In the genomic region with DNA sequence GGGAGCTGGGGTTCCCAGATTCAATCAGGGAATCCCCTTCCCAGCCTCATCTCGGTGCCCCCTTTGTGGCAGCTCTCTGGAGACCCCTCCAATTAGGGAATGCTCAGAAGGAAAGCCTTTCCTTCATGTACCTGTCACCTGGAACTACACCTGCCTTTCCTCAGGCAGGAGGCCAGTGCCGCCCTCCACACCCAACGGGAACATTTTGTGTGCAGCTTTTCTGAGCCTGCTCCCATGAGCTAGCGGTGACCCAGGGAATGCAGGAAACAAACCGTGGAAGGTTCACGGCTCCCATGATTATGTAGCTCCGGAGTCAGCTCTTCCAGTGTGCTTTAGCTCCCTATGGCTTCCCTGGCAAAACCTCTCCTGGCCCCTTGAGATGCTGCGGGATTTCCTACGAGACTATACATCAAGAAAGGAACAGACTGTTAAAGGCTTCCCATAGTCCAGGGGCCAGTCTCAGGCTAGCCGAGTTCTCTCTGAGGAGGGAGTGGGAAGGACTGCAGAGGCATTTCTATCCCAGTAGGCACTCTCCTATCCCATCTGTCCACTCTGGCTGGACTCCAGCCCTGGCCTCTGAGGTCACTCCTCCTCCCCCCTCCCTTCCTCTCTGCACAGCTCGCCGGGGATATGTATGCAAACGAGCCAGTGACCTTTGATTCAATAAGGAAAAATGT, we compare ENCODE assay signal across 7 mouse cellular contexts. TPM values are rescaled to one million over a fixed set of nuclear protein-coding genes. Genes with fewer than 3 reads are reported as not detected.
DNase-seq lines count a peak whose midpoint lies in the region; ATAC-seq and TF ChIP-seq lines count a peak whose summit lies in the region.

No protein-coding gene starts in this region.

- peak overlapping the region; percentile 47 for H3K4me2 ChIP-seq in heart, embryonic 14.5 days (ENCODE audit: low read length)
- no peak overlapping the region for H3K4me2 ChIP-seq in stomach, postnatal 0 days (replicated peaks; ENCODE audit: low read depth)
- H3K4me2 ChIP-seq in forebrain, embryonic 14.5 days (ENCODE audit: low read length), result no peak overlapping the region
- H3K4me2 ChIP-seq in midbrain, embryonic 14.5 days (ENCODE audit: low read length), result no peak overlapping the region

- peaks cover 28% of the 10 kb centered on the region for H3K36me3 ChIP-seq in heart, embryonic 14.5 days (ENCODE audit: control insufficient read depth, insufficient read depth, low read length)
- 0 out of 2 replicates have a peak, but pooled peaks cover 3% of the 10 kb centered on the region for H3K36me3 ChIP-seq in stomach, postnatal 0 days (ENCODE audit: control insufficient read depth, insufficient read depth, low read length)
- H3K36me3 ChIP-seq in forebrain, embryonic 14.5 days (ENCODE audit: control insufficient read depth, insufficient read depth, low read length), result no peaks in the 10 kb centered on the region
- H3K36me3 ChIP-seq in midbrain, embryonic 14.5 days (ENCODE audit: control insufficient read depth, insufficient read depth, low read length), result no peaks in the 10 kb centered on the region

- ATAC-seq in heart, embryonic 14.5 days (ENCODE audit: insufficient number of reproducible peaks, insufficient read depth, low FRiP score, low read depth), result 0 out of 2 replicates have a peak, but pooled peaks have one; percentile 16
- ATAC-seq in stomach, postnatal 0 days (ENCODE audit: low FRiP score, low TSS enrichment), result peak; percentile 40
- ATAC-seq in forebrain, embryonic 14.5 days, result no peak
- no peak for ATAC-seq in midbrain, embryonic 14.5 days (ENCODE audit: low FRiP score, low TSS enrichment)

- no peaks in the 10 kb centered on the region for H3K27me3 ChIP-seq in heart, embryonic 14.5 days (ENCODE audit: control insufficient read depth, insufficient read depth, low read length)
- no peaks in the 10 kb centered on the region for H3K27me3 ChIP-seq in stomach, postnatal 0 days (ENCODE audit: control insufficient read depth, insufficient read depth, low read length)
- H3K27me3 ChIP-seq in forebrain, embryonic 14.5 days (replicated peaks; ENCODE audit: control insufficient read depth, insufficient read depth, low read length), result peaks cover 9% of the 10 kb centered on the region; the same call in 1 of the 2 replicates
- H3K27me3 ChIP-seq in midbrain, embryonic 14.5 days (ENCODE audit: control insufficient read depth, insufficient read depth, low read length), result no peaks in the 10 kb centered on the region

- peak; percentile 84 for DNase-seq in adrenal gland, adult 2 months
- DNase-seq in cerebellum, adult 8-10 months, result peak; percentile 98
- DNase-seq in liver, result peak; percentile 47
- peak; percentile 47 for DNase-seq in stomach, postnatal 0 days (ENCODE audit: low spot score)
- no peak for DNase-seq in forebrain, embryonic 14.5 days (ENCODE audit: low spot score)
- no peak for DNase-seq in midbrain, embryonic 14.5 days

- H3K4me1 ChIP-seq in heart, embryonic 14.5 days (ENCODE audit: control insufficient read depth in 2 of 2, insufficient read depth in 2 of 2, low read length in 2 of 2), result peaks cover 22 to 31% of the 10 kb centered on the region in 2 experiments
- no peaks in the 10 kb centered on the region for H3K4me1 ChIP-seq in stomach, postnatal 0 days (replicated peaks; ENCODE audit: control insufficient read depth, insufficient read depth)
- peaks cover under 1% of the 10 kb centered on the region for H3K4me1 ChIP-seq in forebrain, embryonic 14.5 days (ENCODE audit: control insufficient read depth, insufficient read depth, low read length)
- peaks cover 18% of the 10 kb centered on the region; the same call in 1 of the 2 replicates for H3K4me1 ChIP-seq in midbrain, embryonic 14.5 days (ENCODE audit: control insufficient read depth, insufficient read depth, low read length)

- no peak overlapping the region for H3K4me3 ChIP-seq in heart, embryonic 14.5 days (ENCODE audit: control insufficient read depth in 1 of 2, insufficient read depth in 1 of 2, low read depth in 1 of 2, low read length in 2 of 2)
- no peak overlapping the region for H3K4me3 ChIP-seq in stomach, postnatal 0 days (ENCODE audit: low read depth, low read length)
- no peak overlapping the region for H3K4me3 ChIP-seq in forebrain, embryonic 14.5 days (ENCODE audit: low read depth, low read length)
- H3K4me3 ChIP-seq in midbrain, embryonic 14.5 days (replicated peaks; ENCODE audit: low read depth, low read length), result no peak overlapping the region

- no peak for TF ChIP-seq CTCF in stomach, postnatal 0 days (IDR thresholded peaks at IDR 0.05; ENCODE audit: low read depth)

- H3K27ac ChIP-seq in heart, embryonic 14.5 days (replicated peaks in 1 of 2; ENCODE audit: control insufficient read depth in 1 of 2, insufficient read depth in 1 of 2, low read depth in 2 of 2, low read length in 2 of 2), result peak overlapping the region; percentile 63 to 77
- no peak overlapping the region for H3K27ac ChIP-seq in stomach, postnatal 0 days (replicated peaks)
- no peak overlapping the region for H3K27ac ChIP-seq in forebrain, embryonic 14.5 days (ENCODE audit: low read depth, low read length)
- no peak overlapping the region for H3K27ac ChIP-seq in midbrain, embryonic 14.5 days (replicated peaks; ENCODE audit: low read depth, low read length)

- H3K9me3 ChIP-seq in heart, embryonic 14.5 days (ENCODE audit: control insufficient read depth, low read length), result no peaks in the 10 kb centered on the region
- no peaks in the 10 kb centered on the region for H3K9me3 ChIP-seq in stomach, postnatal 0 days (ENCODE audit: control insufficient read depth, low read length)
- no peaks in the 10 kb centered on the region for H3K9me3 ChIP-seq in forebrain, embryonic 14.5 days (replicated peaks; ENCODE audit: control insufficient read depth, low read length)
- no peaks in the 10 kb centered on the region for H3K9me3 ChIP-seq in midbrain, embryonic 14.5 days (ENCODE audit: control insufficient read depth, low read length)

- TF ChIP-seq EP300 in stomach, postnatal 0 days (optimal IDR thresholded peaks at IDR 0.05), result no peak

- H3K9ac ChIP-seq in heart, embryonic 14.5 days (ENCODE audit: low read length), result peak overlapping the region; percentile 57
- H3K9ac ChIP-seq in stomach, postnatal 0 days (ENCODE audit: low read length), result no peak overlapping the region
- H3K9ac ChIP-seq in forebrain, embryonic 14.5 days (ENCODE audit: low read length), result no peak overlapping the region
- no peak overlapping the region for H3K9ac ChIP-seq in midbrain, embryonic 14.5 days (replicated peaks; ENCODE audit: low read length)

- WGBS in heart, embryonic 14.5 days, result 26% methylated on average over 13 of the region's 13 CpGs
- 35% methylated on average over 13 of the region's 13 CpGs for WGBS in stomach, postnatal 0 days
- WGBS in forebrain, embryonic 14.5 days, result 53% methylated on average over 13 of the region's 13 CpGs
- WGBS in midbrain, embryonic 14.5 days, result 54% methylated on average over 13 of the region's 13 CpGs

RNA-seq across cellular contexts. Expression of gene Speg, which starts 5.0 kb away (rescaled TPM):
- total RNA-seq in adrenal gland, adult 2 months (2021), result 10 to 100 TPM in 1 of 2 experiments, 1 to 10 TPM in 1; 9.9 to 15.2 TPM
- polyA plus RNA-seq in adrenal gland, adult 2 months (2012; rRNA removed), result 56.5 and 93.7 TPM in 2 replicates
- polyA plus RNA-seq in heart, embryonic 14.5 days (2014; fragmentation: Nextera tagmentation; extraction: Ambion mirVana), result 52.4 and 53.4 TPM in 2 replicates
- 28.8 and 30.0 TPM in 2 replicates for polyA plus RNA-seq in stomach, postnatal 0 days (2015; fragmentation: Nextera tagmentation; extraction: Ambion mirVana)
- 8.3 and 8.8 TPM in 2 replicates for polyA plus RNA-seq in forebrain, embryonic 14.5 days (2014; fragmentation: Nextera tagmentation; extraction: Ambion mirVana)
- 15.6 and 19.4 TPM in 2 replicates for polyA plus RNA-seq in midbrain, embryonic 14.5 days (2014; fragmentation: Nextera tagmentation; extraction: Ambion mirVana)

RNA-seq across cellular contexts. Expression of gene Des, which starts 10.0 kb away (rescaled TPM):
- total RNA-seq in adrenal gland, adult 2 months (2021), result 10 to 100 TPM; 16.6 to 31.8 TPM
- 17.2 and 18.6 TPM in 2 replicates for polyA plus RNA-seq in adrenal gland, adult 2 months (2012; rRNA removed)
- 351 and 377 TPM in 2 replicates for polyA plus RNA-seq in heart, embryonic 14.5 days (2014; fragmentation: Nextera tagmentation; extraction: Ambion mirVana)
- polyA plus RNA-seq in stomach, postnatal 0 days (2015; fragmentation: Nextera tagmentation; extraction: Ambion mirVana), result 223 and 291 TPM in 2 replicates
- polyA plus RNA-seq in forebrain, embryonic 14.5 days (2014; fragmentation: Nextera tagmentation; extraction: Ambion mirVana), result 1.3 and 1.4 TPM in 2 replicates
- 0.32 and 1.4 TPM in 2 replicates for polyA plus RNA-seq in midbrain, embryonic 14.5 days (2014; fragmentation: Nextera tagmentation; extraction: Ambion mirVana)

RNA-seq across cellular contexts. Expression of gene Dnpep, which starts 52.3 kb away (rescaled TPM):
- total RNA-seq in adrenal gland, adult 2 months (2021), result 100 to 1,000 TPM in 1 of 2 experiments, 10 to 100 TPM in 1; 85.2 to 100 TPM
- polyA plus RNA-seq in adrenal gland, adult 2 months (2012; rRNA removed), result 149 and 179 TPM in 2 replicates
- polyA plus RNA-seq in heart, embryonic 14.5 days (2014; fragmentation: Nextera tagmentation; extraction: Ambion mirVana), result 122 and 128 TPM in 2 replicates
- polyA plus RNA-seq in stomach, postnatal 0 days (2015; fragmentation: Nextera tagmentation; extraction: Ambion mirVana), result 104 and 108 TPM in 2 replicates
- 160 and 178 TPM in 2 replicates for polyA plus RNA-seq in forebrain, embryonic 14.5 days (2014; fragmentation: Nextera tagmentation; extraction: Ambion mirVana)
- polyA plus RNA-seq in midbrain, embryonic 14.5 days (2014; fragmentation: Nextera tagmentation; extraction: Ambion mirVana), result 146 and 152 TPM in 2 replicates

Comparison
In these comparisons a context has a peak if more than half of its experiments do, and no peak if none do; other contexts are left out.
1. DNase-seq: peak in adrenal gland, adult 2 months (single experiment), cerebellum, adult 8-10 months (single experiment), liver (single experiment) and stomach, postnatal 0 days (single experiment); none in forebrain, embryonic 14.5 days (single experiment) and midbrain, embryonic 14.5 days (single experiment).
2. ATAC-seq: peak in heart, embryonic 14.5 days (single experiment) and stomach, postnatal 0 days (single experiment); none in forebrain, embryonic 14.5 days (single experiment) and midbrain, embryonic 14.5 days (single experiment).
3. H3K27ac ChIP-seq: peak in heart, embryonic 14.5 days (2 of 2); none in stomach, postnatal 0 days (single experiment), forebrain, embryonic 14.5 days (single experiment) and midbrain, embryonic 14.5 days (single experiment).
4. RNA of gene Des, which starts 10.0 kb away (polyA plus RNA-seq): 351 to 377 TPM in heart, embryonic 14.5 days and 223 to 291 TPM in stomach, postnatal 0 days; 17.2 to 18.6 TPM in adrenal gland, adult 2 months, 1.3 to 1.4 TPM in forebrain, embryonic 14.5 days and 0.32 to 1.4 TPM in midbrain, embryonic 14.5 days; every median in the first group is over 10 times any median in the second.